Mouse (Mus musculus) cerebellum, adult 2 months (tissue): Measurements from ENCODE around the gene Chrna1. TPM values are rescaled to one million over a fixed set of nuclear protein-coding genes. Genes with fewer than 3 reads are reported as not detected.

ENCODE experiments used
- DNase-seq, 2 experiments: peaks; one replicate each; pipeline ENCODE4 v3.0.0; 2021
- H3K27ac ChIP-seq: fragments of 200-500 bp; 2 replicates; pipeline ENCODE4 v1.5.1; 2012; ENCODE audit warnings: low read length, control low read depth, inconsistent platforms; ENCODE audit not compliant: insufficient read depth
- H3K27me3 ChIP-seq: fragments of 200-500 bp; 2 replicates; pipeline ENCODE4 v1.6.1; 2012; ENCODE audit warnings: inconsistent platforms, mild to moderate bottlenecking, low read length, moderate library complexity; ENCODE audit not compliant: control insufficient read depth, insufficient read depth
- H3K4me1 ChIP-seq: fragments of 200-500 bp; 2 replicates; pipeline ENCODE4 v1.6.1; 2011; ENCODE audit warnings: low read length; ENCODE audit not compliant: control insufficient read depth, insufficient read depth
- H3K4me3 ChIP-seq: fragments of 200-500 bp; replicated peaks from 2 replicates; pipeline ENCODE3; 2011; ENCODE audit warnings: mild to moderate bottlenecking, low read depth, low read length, control low read depth; ENCODE audit not compliant: insufficient read depth
- CTCF ChIP-seq: fragments of 200-500 bp; IDR thresholded peaks from 2 replicates; pipeline ENCODE4 v1.5.1; 2011; ENCODE audit warnings: low read depth, mild to moderate bottlenecking, control low read depth, low read length, moderate library complexity, borderline replicate concordance; ENCODE audit not compliant: insufficient read depth
- POLR2A ChIP-seq: fragments of 200-500 bp; IDR thresholded peaks from 2 replicates; pipeline ENCODE4 v1.6.1; 2011; ENCODE audit warnings: low read length, control low read depth, borderline replicate concordance; ENCODE audit not compliant: insufficient read depth
- WGBS: fragments of 180-500 bp; shearing (Covaris S2); methylation state at CpG from one replicate; pipeline ENCODE4 v1.1.7; 2018; 5-methylcytosine and 5-hydroxymethylcytosine counted together
- polyA plus RNA-seq: library from polyadenylated mRNA; depleted of rRNA; stranded (reverse); fragments of >200 nt; gene quantifications from 2 replicates; pipeline ENCODE4 v1.2.3, GENCODE M21; 2012

Chrna1 gene
- polyA plus RNA-seq, 1 experiment = 0.08 TPM

- Histone ChIP-seq H3K4me1 (no peaks in the 10 kb centered on the region), H3K4me3 (no peak overlapping the region), H3K27ac (no peak overlapping the region), H3K27me3 (no peaks in the 10 kb centered on the region)
- WGBS = 94% methylated on average over 4 of the region's 4 CpGs
- no peak for TF ChIP-seq CTCF
- no peak for TF ChIP-seq POLR2A
- DNase-seq = no peak
These were observed 32.9 kb downstream of the Chrna1 start for GRCm38 (mm10) chr2:73547256-73547655.

DNA sequence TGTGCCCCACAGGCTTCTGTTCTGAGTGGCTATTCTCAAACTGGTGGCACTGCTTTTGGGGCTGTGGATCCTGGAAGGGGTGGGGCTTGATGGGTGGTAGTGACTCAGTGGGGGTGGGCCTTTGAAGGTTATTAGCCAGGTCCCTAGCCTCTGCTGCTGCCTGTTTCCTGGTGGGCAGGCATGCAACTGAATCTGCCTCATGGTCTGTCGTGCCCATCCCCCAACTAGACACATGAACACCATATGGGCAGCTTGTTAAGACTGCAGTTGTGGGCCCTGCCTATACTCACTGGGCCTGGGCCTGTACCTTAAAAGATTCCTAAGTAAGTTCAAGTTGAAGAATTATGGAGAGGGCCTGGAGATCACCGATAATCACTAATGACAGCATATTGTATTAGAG lies 34.6 kb downstream of the Chrna1 start:
- WGBS = 72% methylated on average over 2 of the region's 2 CpGs
- TF ChIP-seq CTCF = no peak
- TF ChIP-seq POLR2A = no peak

DNA sequence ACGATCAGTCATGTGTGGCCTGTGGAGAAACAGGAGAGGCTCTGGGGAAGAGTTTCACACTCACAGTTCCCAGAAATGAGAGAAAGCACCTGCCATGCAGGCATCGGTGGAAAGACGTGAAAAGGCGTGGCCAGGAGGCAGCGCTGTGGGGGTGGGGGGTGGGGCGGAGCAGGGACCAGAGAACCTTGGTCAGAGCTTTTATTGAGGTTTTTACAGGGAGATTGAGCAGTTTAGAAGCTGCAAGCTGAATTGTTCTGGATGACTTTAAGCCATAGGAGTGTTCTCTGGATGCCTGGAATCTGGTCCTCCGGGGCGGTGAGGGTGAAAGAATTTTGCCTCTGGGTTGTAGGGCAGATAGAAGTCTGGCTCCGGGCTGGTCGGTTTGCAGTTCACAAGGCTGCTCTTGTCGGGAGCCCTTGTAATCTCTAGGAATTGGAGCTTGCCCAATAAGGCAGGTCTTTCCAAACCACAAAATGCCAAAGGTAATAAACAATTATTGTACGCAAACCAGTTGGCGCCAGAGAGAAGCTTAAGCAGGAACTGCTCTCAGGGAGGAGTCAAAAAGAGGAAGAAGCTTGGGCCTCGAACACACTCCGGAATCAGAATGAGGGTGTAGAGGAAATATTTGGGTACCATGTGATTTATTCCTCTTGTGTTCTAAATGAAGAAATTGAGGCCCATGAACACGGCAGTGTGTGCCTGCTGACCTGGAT lies 39.5 kb downstream of the Chrna1 start:
- WGBS = 46% methylated on average over 16 of the region's 16 CpGs
- H3K27me3 ChIP-seq = no peaks in the 10 kb centered on the region
- TF ChIP-seq POLR2A = no peak
- no peak for TF ChIP-seq CTCF
- no peak for DNase-seq
- no peak overlapping the region for H3K4me3 ChIP-seq
- no peak overlapping the region for H3K27ac ChIP-seq
- H3K4me1 ChIP-seq = no peaks in the 10 kb centered on the region

More for the DNA sequence above, 34.6 kb downstream of the Chrna1 start:
- Histone ChIP-seq H3K4me1 (no peaks in the 10 kb centered on the region), H3K4me3 (no peak overlapping the region), H3K27ac (no peak overlapping the region), H3K27me3 (no peaks in the 10 kb centered on the region)
- no peak for DNase-seq

DNA sequence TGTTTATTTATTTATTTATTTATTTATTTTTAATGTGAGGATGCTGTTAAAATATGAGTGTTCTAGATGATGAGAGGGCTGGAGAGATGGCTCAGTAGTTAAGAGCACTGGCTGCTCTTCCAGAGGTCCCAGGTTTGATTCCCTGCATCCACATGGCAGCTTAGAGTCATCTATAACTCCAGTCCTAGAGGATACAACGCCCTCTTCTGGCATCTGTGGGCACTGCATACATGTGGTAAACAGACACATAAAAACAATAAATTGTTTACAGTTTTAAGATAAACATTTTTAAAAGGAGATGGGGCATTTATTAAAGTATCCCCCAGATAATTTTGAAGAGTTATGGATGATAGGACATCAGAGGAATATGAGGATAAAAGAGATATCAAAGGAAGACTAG lies 40.4 kb downstream of the Chrna1 start:
- WGBS = 29% methylated on average over 1 of the region's 1 CpGs
- Histone ChIP-seq H3K4me3 (no peak overlapping the region), H3K4me1 (no peaks in the 10 kb centered on the region), H3K27ac (no peak overlapping the region), H3K27me3 (no peaks in the 10 kb centered on the region)
- DNase-seq = no peak
- no peak for TF ChIP-seq POLR2A
- no peak for TF ChIP-seq CTCF

DNA sequence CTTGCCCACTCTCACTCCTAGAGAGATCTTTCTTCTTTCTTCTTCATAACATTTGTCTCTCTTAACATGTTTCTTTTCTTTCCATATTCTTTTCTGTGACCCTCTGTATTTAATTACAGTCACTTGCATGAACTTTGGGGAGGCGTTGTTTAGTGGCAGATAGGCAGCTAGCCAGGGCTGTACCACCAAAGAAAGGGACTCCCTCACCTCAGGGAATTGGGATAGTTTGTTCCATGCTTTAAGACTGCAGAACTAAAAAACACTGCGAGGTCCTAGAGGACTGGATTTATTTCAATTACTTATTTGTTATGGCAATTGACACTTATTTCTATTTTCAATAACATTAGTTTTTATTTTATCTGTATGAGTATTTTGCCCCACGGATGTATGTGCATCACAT lies 41.0 kb downstream of the Chrna1 start:
- Histone ChIP-seq H3K4me1 (no peaks in the 10 kb centered on the region), H3K27me3 (no peaks in the 10 kb centered on the region), H3K4me3 (no peak overlapping the region), H3K27ac (no peak overlapping the region)
- no peak for DNase-seq
- TF ChIP-seq CTCF = no peak
- no peak for TF ChIP-seq POLR2A
- WGBS = 77% methylated on average over 3 of the region's 3 CpGs

GRCm38 (mm10) chr2:73538590-73538989 lies 41.5 kb downstream of the Chrna1 start:
- Histone ChIP-seq H3K27me3 (no peaks in the 10 kb centered on the region), H3K27ac (no peak overlapping the region), H3K4me1 (no peaks in the 10 kb centered on the region), H3K4me3 (no peak overlapping the region)
- no peak for TF ChIP-seq CTCF
- no peak for TF ChIP-seq POLR2A
- 80% methylated on average over 13 of the region's 13 CpGs for WGBS
- DNase-seq = no peak

- no peaks in the 10 kb centered on the region for H3K27me3 ChIP-seq
- no peak for TF ChIP-seq POLR2A
- TF ChIP-seq CTCF = no peak
- WGBS = 36% methylated on average over 15 of the region's 15 CpGs
These were observed 43.9 kb downstream of the Chrna1 start for GRCm38 (mm10) chr2:73536091-73536783.

DNA sequence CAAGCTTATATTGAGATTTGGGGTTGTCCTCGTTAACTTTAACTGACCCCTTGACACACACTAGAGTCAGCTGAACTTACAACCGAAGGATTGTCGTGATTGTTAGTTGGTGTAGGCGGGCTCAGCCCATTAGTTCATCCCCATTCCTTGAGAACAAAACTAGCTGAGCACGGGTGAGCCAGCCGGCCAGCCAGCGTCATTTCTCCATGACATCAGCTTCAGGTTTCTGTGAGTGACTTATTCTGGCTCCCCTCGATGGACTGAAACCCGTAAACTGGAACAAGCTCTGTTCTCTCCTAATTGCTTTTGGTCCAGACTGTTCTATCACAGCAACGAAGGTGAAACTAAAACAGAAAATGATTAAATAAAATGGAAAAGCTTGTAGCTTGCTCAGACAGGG lies 45.4 kb downstream of the Chrna1 start:
- no peak for TF ChIP-seq POLR2A
- DNase-seq = no peak
- H3K4me1 ChIP-seq = no peaks in the 10 kb centered on the region
- no peak overlapping the region for H3K4me3 ChIP-seq
- 86% methylated on average over 10 of the region's 10 CpGs for WGBS
- no peak overlapping the region for H3K27ac ChIP-seq
- no peaks in the 10 kb centered on the region for H3K27me3 ChIP-seq

More at GRCm38 (mm10) chr2:73536091-73536783, 43.9 kb downstream of the Chrna1 start:
- DNase-seq = no peak
- Histone ChIP-seq H3K27ac (no peak overlapping the region), H3K4me1 (no peaks in the 10 kb centered on the region), H3K4me3 (no peak overlapping the region)
